Mouse (Mus musculus) embryonic fibroblast, embryonic 13.5 days (primary cell): ENCODE measurements around the gene Zfp286.

Experiments used
- CTCF ChIP-seq: IDR thresholded peaks from 2 replicates; pipeline ENCODE4 v1.5.1; 2011; ENCODE audit warnings: mild to moderate bottlenecking, control low read depth, low read length, moderate library complexity, borderline replicate concordance; ENCODE audit not compliant: insufficient read depth
- POLR2A ChIP-seq: IDR thresholded peaks from 2 replicates; pipeline ENCODE4 v1.6.1; 2011; ENCODE audit warnings: low read depth, mild to moderate bottlenecking, control low read depth, low read length, moderate library complexity

- TF ChIP-seq CTCF (no peak), POLR2A (no peak)
These were observed 23.0 kb upstream of the Zfp286 start for GRCm38 (mm10) chr11:62812268-62812667.
